Mouse (Mus musculus) heart, adult 2 months (tissue): ENCODE measurements around the gene Ciita. TPM values are rescaled to one million over a fixed set of nuclear protein-coding genes. Genes with fewer than 3 reads are reported as not detected.

Experiments
- DNase-seq, 2 experiments: peaks; one replicate each; pipeline ENCODE4 v3.0.0; 2021
- H3K27ac ChIP-seq: fragments of 200-600 bp; 2 replicates; pipeline ENCODE4 v1.8.1; 2022
- H3K27me3 ChIP-seq: fragments of 200-500 bp; 2 replicates; pipeline ENCODE4 v1.6.1; 2012; ENCODE audit warnings: mild to moderate bottlenecking, low read length, inconsistent platforms, mixed read lengths; ENCODE audit not compliant: control insufficient read depth, insufficient read depth
- H3K36me3 ChIP-seq: fragments of 200-500 bp; 2 replicates; pipeline ENCODE4 v1.6.1; 2012; ENCODE audit warnings: low read length, inconsistent platforms; ENCODE audit not compliant: control insufficient read depth, insufficient read depth
- H3K4me1 ChIP-seq: fragments of 200-500 bp; 2 replicates; pipeline ENCODE4 v1.6.1; 2011; ENCODE audit warnings: low read length; ENCODE audit not compliant: control insufficient read depth, insufficient read depth
- H3K4me3 ChIP-seq: fragments of 200-600 bp; 2 replicates; pipeline ENCODE4 v1.8.1; 2022
- H3K79me2 ChIP-seq: fragments of 200-500 bp; replicated peaks from 2 replicates; pipeline ENCODE4 v1.6.1; 2012; ENCODE audit warnings: mild to moderate bottlenecking, inconsistent platforms, low read length, moderate library complexity, mixed read lengths; ENCODE audit not compliant: control insufficient read depth, insufficient read depth
- H3K9ac ChIP-seq: fragments of 200-500 bp; 2 replicates; pipeline ENCODE4 v1.6.1; 2012; ENCODE audit warnings: low read depth, mild to moderate bottlenecking, control low read depth, inconsistent platforms, low read length, mixed read lengths
- CTCF ChIP-seq: fragments of 200-600 bp; IDR thresholded peaks from 2 replicates; pipeline ENCODE4 v1.8.1; 2022; ENCODE audit warnings: antibody characterized with exemption, mild to moderate bottlenecking, moderate library complexity
- EP300 ChIP-seq: fragments of 200-500 bp; IDR thresholded peaks from 2 replicates; pipeline ENCODE4 v1.6.1; 2011; ENCODE audit warnings: low read depth, low read length, control low read depth; ENCODE audit not compliant: insufficient read depth
- POLR2A ChIP-seq: fragments of 200-500 bp; IDR thresholded peaks from 2 replicates; pipeline ENCODE4 v1.6.1; 2011; ENCODE audit warnings: mild to moderate bottlenecking, low read depth, low read length, control low read depth; ENCODE audit not compliant: insufficient read depth
- WGBS: fragments of 180-500 bp; shearing (Covaris S2); methylation state at CpG from one replicate; pipeline ENCODE4 v1.1.7; 2018; 5-methylcytosine and 5-hydroxymethylcytosine counted together
- intact Hi-C: fragments of 180-260 bp; cut with DNase I; formaldehyde crosslinking; loops from one replicate; pipeline ENCODE4 v1.15.1; 2025
- polyA plus RNA-seq: library from polyadenylated mRNA; depleted of rRNA; stranded (reverse); fragments of >200 nt; gene quantifications from 2 replicates; pipeline ENCODE4 v1.2.3, GENCODE M21; 2012
- total RNA-seq, 2 experiments: library from RNA; stranded (reverse); gene quantifications; 2 replicates each; pipeline ENCODE4 v1.2.3; 2021

Gene Ciita
- total and polyA plus RNA-seq, 3 experiments: 0.41 to 2.0 (median 0.50) TPM

DNA sequence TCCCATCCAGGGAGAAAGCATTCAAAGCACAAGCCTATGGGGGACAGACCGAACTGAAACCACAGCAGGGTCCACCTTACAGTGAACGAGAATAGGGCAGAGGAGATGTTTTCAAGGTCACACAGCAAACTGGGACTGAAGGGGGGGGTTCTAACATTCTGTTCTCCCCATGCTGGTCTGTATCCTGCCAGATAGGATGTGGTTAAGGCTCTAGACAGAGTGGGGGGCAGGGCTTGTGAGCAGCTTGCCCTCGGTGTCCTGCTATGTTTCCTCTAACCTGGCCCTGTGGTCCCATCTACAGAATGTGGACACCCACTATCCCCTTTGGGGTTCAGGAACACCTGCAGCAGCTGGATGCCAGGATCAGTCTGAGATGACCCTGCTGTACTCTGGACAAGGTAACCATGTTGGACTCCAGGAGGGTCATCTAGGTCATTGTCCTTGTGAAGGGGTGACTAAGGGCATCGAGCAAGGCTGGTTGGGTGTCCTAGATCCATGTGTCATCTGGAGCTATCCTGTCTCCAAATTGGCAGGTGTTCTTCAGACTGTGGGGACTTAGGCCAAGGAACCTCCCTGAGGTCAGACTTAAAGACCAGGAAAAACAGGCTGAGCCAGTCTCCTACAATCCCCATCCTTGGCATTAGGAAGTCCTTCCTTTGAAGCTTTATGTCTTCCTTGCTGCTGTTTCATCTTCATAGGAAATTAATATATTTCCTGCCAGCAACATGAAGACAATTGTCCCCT is 45.2 kb downstream of the Ciita start:
- Histone ChIP-seq H3K27me3 (no peaks in the 10 kb centered on the region), H3K36me3 (no peaks in the 10 kb centered on the region), H3K4me3 (no peak overlapping the region), H3K79me2 (no peaks in the 10 kb centered on the region), H3K27ac (no peak overlapping the region), H3K9ac (no peak overlapping the region), H3K4me1 (no peaks in the 10 kb centered on the region)
- intact Hi-C loops: loop anchor here (5.0 to 10.0 kb wide), 2 partner anchors 128 to 440 kb away; partner anchors contain the start of gene Tekt5
- WGBS: 62% methylated on average over 4 of the region's 4 CpGs
- DNase-seq: no peak
- no peak for TF ChIP-seq CTCF
- no peak for TF ChIP-seq POLR2A
- TF ChIP-seq EP300: no peak

DNA sequence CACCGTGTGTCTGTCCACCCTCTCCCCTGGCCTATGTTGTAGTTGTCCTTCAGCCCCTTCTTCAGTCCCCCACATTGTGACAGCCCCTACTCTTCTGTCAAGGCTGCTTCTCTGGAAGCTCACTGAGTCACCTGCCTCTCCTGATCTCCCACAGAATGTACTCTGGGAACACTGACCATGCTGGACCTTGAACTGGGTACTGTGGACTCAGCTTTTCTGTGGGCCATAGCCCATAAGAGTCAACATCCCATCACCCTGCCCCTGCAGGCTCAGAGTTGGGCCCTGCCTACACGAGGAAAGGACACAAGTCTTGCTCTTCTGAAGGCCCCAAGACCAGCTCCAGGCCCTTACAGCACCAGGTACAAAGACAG is 45.7 kb downstream of the Ciita start:
- no peaks in the 10 kb centered on the region for H3K4me1 ChIP-seq
- H3K36me3 ChIP-seq: no peaks in the 10 kb centered on the region
- intact Hi-C loops: loop anchor here (10.0 kb wide), 1 partner anchor 441 kb away; no protein-coding TSS in a partner anchor
- no peaks in the 10 kb centered on the region for H3K27me3 ChIP-seq
- no peak overlapping the region for H3K4me3 ChIP-seq
- WGBS: 50% methylated on average over 2 of the region's 2 CpGs
- no peak overlapping the region for H3K27ac ChIP-seq
- DNase-seq: no peak
- no peak overlapping the region for H3K9ac ChIP-seq
- no peak for TF ChIP-seq CTCF
- no peak for TF ChIP-seq POLR2A
- TF ChIP-seq EP300: no peak
- H3K79me2 ChIP-seq: no peaks in the 10 kb centered on the region

DNA sequence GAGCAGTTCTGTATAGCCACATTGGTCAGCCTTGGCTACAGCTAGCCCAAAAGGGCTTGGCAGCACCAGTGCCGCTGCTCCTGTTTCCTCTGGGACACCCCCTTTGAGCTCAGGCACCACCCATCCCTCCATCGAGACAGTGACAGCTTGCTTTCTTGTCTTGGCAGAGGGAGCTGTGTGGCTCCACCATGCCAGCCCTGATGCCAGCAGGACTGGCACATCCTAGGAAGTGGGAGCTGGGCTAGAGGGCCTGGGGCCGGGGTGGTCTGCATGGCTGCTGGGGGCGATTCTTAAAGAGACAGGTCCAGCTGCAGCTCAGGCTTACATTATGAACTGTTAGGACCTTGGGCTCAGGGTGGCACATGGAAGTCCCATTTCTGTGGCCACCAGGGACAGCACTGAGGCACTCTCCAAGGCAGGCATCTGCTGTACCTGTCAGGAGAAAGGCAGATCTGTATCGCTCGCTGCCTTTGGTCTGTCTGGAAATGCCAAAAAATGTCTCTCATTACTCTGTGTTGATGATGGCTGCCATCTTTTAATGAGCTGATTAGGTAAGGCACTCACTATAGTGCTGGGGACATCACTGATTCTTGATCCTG is 47.3 kb downstream of the Ciita start:
- no peaks in the 10 kb centered on the region for H3K27me3 ChIP-seq
- TF ChIP-seq EP300 (no peak), CTCF (no peak), POLR2A (no peak)
- no peaks in the 10 kb centered on the region for H3K79me2 ChIP-seq
- no peak overlapping the region for H3K27ac ChIP-seq
- intact Hi-C loops: loop anchor here (10.0 kb wide), 1 partner anchor 442 kb away; no protein-coding TSS in a partner anchor
- WGBS: 68% methylated on average over 6 of the region's 6 CpGs
- H3K4me1 ChIP-seq: no peaks in the 10 kb centered on the region
- no peaks in the 10 kb centered on the region for H3K36me3 ChIP-seq
- H3K4me3 ChIP-seq: no peak overlapping the region
- DNase-seq: no peak
- no peak overlapping the region for H3K9ac ChIP-seq

DNA sequence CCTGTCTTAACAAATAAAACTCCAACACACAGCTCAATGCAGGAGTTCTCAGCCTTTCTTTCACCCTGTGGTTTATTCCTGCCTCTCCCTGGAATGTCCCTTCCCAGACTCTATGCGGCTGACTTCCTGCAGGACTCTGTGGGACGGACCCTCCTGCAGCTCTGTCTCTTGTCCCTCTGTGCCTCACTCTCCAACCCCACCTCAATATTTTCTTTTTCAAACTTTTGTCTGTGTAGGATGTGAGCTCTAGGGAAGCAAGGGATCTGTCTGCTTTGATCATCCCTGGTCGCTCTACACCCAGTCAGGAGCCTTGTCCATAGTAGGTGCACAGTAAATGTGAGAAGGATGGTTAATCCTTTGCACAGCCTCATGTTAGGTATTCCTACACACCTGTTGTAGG is 48.5 kb downstream of the Ciita start:
- H3K9ac ChIP-seq: no peak overlapping the region
- no peak for TF ChIP-seq EP300
- TF ChIP-seq CTCF: no peak
- no peak for TF ChIP-seq POLR2A
- intact Hi-C loops: loop anchor here (10.0 kb wide), 1 partner anchor 444 kb away; no protein-coding TSS in a partner anchor
- no peaks in the 10 kb centered on the region for H3K36me3 ChIP-seq
- H3K27ac ChIP-seq: no peak overlapping the region
- DNase-seq: no peak
- H3K27me3 ChIP-seq: no peaks in the 10 kb centered on the region
- no peaks in the 10 kb centered on the region for H3K4me1 ChIP-seq
- WGBS: 77% methylated on average over 3 of the region's 3 CpGs
- H3K79me2 ChIP-seq: no peaks in the 10 kb centered on the region
- H3K4me3 ChIP-seq: no peak overlapping the region

DNA sequence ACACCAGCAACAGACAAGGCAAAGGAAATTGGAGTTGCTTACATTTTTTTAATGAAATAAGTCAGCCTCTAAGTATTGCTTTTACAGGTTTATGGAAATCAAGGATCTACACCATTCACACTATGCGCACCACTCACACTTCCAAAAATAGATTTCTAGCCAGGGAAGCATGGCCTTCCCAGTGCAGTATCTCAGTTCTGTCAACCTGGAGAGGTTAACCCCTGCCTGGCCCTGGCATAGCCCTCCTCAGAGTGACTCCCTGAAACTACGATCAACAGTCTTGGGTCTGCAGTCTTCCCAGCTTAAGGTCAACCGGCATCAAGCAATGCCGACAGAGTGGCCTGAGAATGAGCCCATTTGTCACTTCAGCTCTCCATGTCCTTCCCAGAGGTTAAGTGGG is 50.3 kb downstream of the Ciita start:
- H3K27ac ChIP-seq: no peak overlapping the region
- no peaks in the 10 kb centered on the region for H3K4me1 ChIP-seq
- no peak overlapping the region for H3K4me3 ChIP-seq
- DNase-seq: no peak
- intact Hi-C loops: no loop called here
- no peak overlapping the region for H3K9ac ChIP-seq
- no peaks in the 10 kb centered on the region for H3K27me3 ChIP-seq
- H3K36me3 ChIP-seq: no peaks in the 10 kb centered on the region
- TF ChIP-seq POLR2A: no peak
- no peak for TF ChIP-seq CTCF
- no peak for TF ChIP-seq EP300
- 80% methylated on average over 4 of the region's 4 CpGs for WGBS
- 0 out of 2 replicates have a peak, but pooled peaks cover 1% of the 10 kb centered on the region for H3K79me2 ChIP-seq

DNA sequence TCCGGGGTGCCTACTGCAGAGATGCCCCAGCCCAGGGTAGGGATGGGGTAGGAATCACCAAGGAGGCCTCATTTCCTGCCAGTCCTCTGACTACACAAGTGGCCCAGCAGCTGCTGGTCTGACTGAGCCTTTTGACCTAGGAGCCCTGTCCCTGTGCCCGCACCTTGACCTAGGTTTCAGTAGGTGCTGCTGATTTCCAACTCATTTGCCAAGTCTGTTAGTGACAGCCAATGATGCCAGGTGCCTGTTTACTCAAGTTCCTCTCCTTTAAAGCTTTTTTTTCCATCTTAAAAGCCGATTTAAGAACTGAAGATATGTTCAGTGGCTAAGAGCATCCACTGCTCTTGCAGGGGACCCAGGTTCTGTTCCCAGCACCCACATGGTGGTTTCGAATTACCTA is 53.9 kb downstream of the Ciita start:
- no peak for TF ChIP-seq CTCF
- peaks cover 3% of the 10 kb centered on the region; the same call in 1 of the 2 replicates for H3K4me1 ChIP-seq
- H3K36me3 ChIP-seq: no peaks in the 10 kb centered on the region
- H3K9ac ChIP-seq: no peak overlapping the region
- no peaks in the 10 kb centered on the region for H3K27me3 ChIP-seq
- peaks cover 4% of the 10 kb centered on the region; the same call in 1 of the 2 replicates for H3K79me2 ChIP-seq
- WGBS: 90% methylated on average over 4 of the region's 4 CpGs
- no peak overlapping the region for H3K27ac ChIP-seq
- DNase-seq: no peak
- intact Hi-C loops: no loop called here
- no peak overlapping the region for H3K4me3 ChIP-seq
